Mouse (Mus musculus): ENCODE results near the gene Pinlyp.

GRCm38 (mm10) chr7:24529580-24529979 lies 16.3 kb downstream of the Pinlyp start:
- no peak for TF ChIP-seq CTCF (IDR thresholded peaks at IDR 0.05; ENCODE audit: low read depth, low read length)
- TF ChIP-seq GATA1 (IDR thresholded peaks at IDR 0.05; ENCODE audit: borderline replicate concordance, low read length), result no peak

Data from G1E (cell line).